Mouse (Mus musculus): ENCODE results near the gene Dab2. TPM values are rescaled to one million over a fixed set of nuclear protein-coding genes. Genes with fewer than 3 reads are reported as not detected.

Gene Dab2
- polyA plus RNA-seq, 1 experiment from 2014 or later = 77.8 TPM

Other genes starting within 250 kb of the Dab2 start
- gene C9, start 145.5 kb downstream of the Dab2 start, polyA plus RNA-seq (2015; fragmentation: Nextera tagmentation; extraction: Ambion mirVana) = 0.08 and 0.13 TPM in 2 replicates
- 4.2 and 4.4 TPM in 2 replicates for gene Fyb, start 223.1 kb downstream of the Dab2 start, polyA plus RNA-seq (2015; fragmentation: Nextera tagmentation; extraction: Ambion mirVana)

Data from kidney, embryonic 15.5 days (tissue).